Mouse (Mus musculus) hindbrain, postnatal 0 days (tissue): ENCODE results near the gene Nup153. TPM values are rescaled to one million over a fixed set of nuclear protein-coding genes. Genes with fewer than 3 reads are reported as not detected.

Experiments used
- ATAC-seq: fragments of 200-750 bp; cut with Nextera tagmentation; 2 replicates; pipeline ENCODE4 v1.8.0; 2017; ENCODE audit warnings: mild to moderate bottlenecking, moderate TSS enrichment, moderate library complexity
- DNase-seq: peaks from one replicate; pipeline ENCODE4 v3.0.0-alpha.2; 2015; ENCODE audit warnings: low spot score
- H3K27ac ChIP-seq: fragments of 300-500 bp; sonication (generic); 2 replicates; pipeline ENCODE4 v1.5.1; 2014; ENCODE audit warnings: mild to moderate bottlenecking
- H3K27me3 ChIP-seq: fragments of 300-500 bp; sonication (generic); 2 replicates; pipeline ENCODE4 v1.6.1; 2014; ENCODE audit warnings: low read length, mixed read lengths; ENCODE audit not compliant: insufficient read depth
- H3K36me3 ChIP-seq: fragments of 300-500 bp; sonication (generic); 2 replicates; pipeline ENCODE4 v1.6.1; 2014; ENCODE audit warnings: low read length, mixed read lengths; ENCODE audit not compliant: insufficient read depth
- H3K4me1 ChIP-seq: fragments of 300-500 bp; sonication (generic); 2 replicates; pipeline ENCODE4 v1.6.1; 2014; ENCODE audit warnings: antibody characterized with exemption, low read length, mixed read lengths; ENCODE audit not compliant: insufficient read depth
- H3K4me2 ChIP-seq: fragments of 300-500 bp; sonication (generic); 2 replicates; pipeline ENCODE4 v1.6.1; 2014; ENCODE audit warnings: low read depth, mild to moderate bottlenecking, low read length, moderate library complexity, mixed read lengths
- H3K4me3 ChIP-seq: fragments of 300-500 bp; sonication (generic); 2 replicates; pipeline ENCODE4 v1.5.1; 2014; ENCODE audit warnings: low read length
- H3K9ac ChIP-seq: fragments of 300-500 bp; sonication (generic); replicated peaks from 2 replicates; pipeline ENCODE4 v1.6.1; 2014; ENCODE audit warnings: mild to moderate bottlenecking, low read length, moderate library complexity, mixed read lengths
- H3K9me3 ChIP-seq: fragments of 300-500 bp; sonication (generic); 2 replicates; pipeline ENCODE4 v1.6.1; 2016; ENCODE audit warnings: low read length, mixed read lengths
- CTCF ChIP-seq: IDR thresholded peaks from 2 replicates; pipeline ENCODE4 v1.5.1; 2016; ENCODE audit warnings: antibody characterized with exemption, control low read depth, low read depth
- WGBS: fragments of 180-500 bp; shearing (Covaris S2); extraction: QIAGEN DNeasy Blood & Tissue Kit; methylation state at CpG from one replicate; pipeline ENCODE4 v1.1.7; 2014; 5-methylcytosine and 5-hydroxymethylcytosine counted together
- polyA plus RNA-seq: library from polyadenylated mRNA; unstranded; fragments of >200 nt; fragmentation: Nextera tagmentation; extraction: Ambion mirVana; gene quantifications from 2 replicates; pipeline ENCODE4 v1.2.1, GENCODE M21; 2015
- total RNA-seq: library from RNA; depleted of rRNA; stranded (reverse); fragments of >200 nt; gene quantifications from 2 replicates; pipeline ENCODE4 v1.2.3, GENCODE M21; 2014

Gene Nup153
- total and polyA plus RNA-seq, 2 experiments from 2014 or later, result 10.6 to 88.6 TPM

GRCm38 (mm10) chr13:46748138-46748873 lies 20.6 kb upstream of the Nup153 start:
- Histone ChIP-seq H3K27me3 (no peaks in the 10 kb centered on the region), H3K4me3 (no peak overlapping the region), H3K9ac (no peak overlapping the region), H3K4me1 (no peaks in the 10 kb centered on the region), H3K9me3 (no peaks in the 10 kb centered on the region), H3K27ac (no peak overlapping the region), H3K4me2 (no peak overlapping the region), H3K36me3 (peaks cover 22% of the 10 kb centered on the region; the same call in 1 of the 2 replicates)
- TF ChIP-seq CTCF, result no peak
- 89% methylated on average over 5 of the region's 5 CpGs for WGBS
- DNase-seq, result no peak
- no peak for ATAC-seq

- H3K27ac ChIP-seq, result no peak overlapping the region
- no peak for TF ChIP-seq CTCF
- no peaks in the 10 kb centered on the region for H3K9me3 ChIP-seq
- H3K4me3 ChIP-seq, result no peak overlapping the region
- H3K4me2 ChIP-seq, result no peak overlapping the region
- no peak for DNase-seq
- no peaks in the 10 kb centered on the region for H3K36me3 ChIP-seq
- no peak overlapping the region for H3K9ac ChIP-seq
- H3K4me1 ChIP-seq, result no peaks in the 10 kb centered on the region
- no peak for ATAC-seq
- whole genome bisulfite sequencing, result 86% methylated on average over 8 of the region's 8 CpGs
- no peaks in the 10 kb centered on the region for H3K27me3 ChIP-seq
Observed at GRCm38 (mm10) chr13:46743821-46744220, 16.1 kb upstream of the Nup153 start.

- ATAC-seq (no peak), DNase-seq (no peak)
- Histone ChIP-seq H3K27me3 (no peaks in the 10 kb centered on the region), H3K4me3 (no peak overlapping the region), H3K9me3 (no peaks in the 10 kb centered on the region), H3K27ac (no peak overlapping the region), H3K9ac (no peak overlapping the region), H3K36me3 (no peaks in the 10 kb centered on the region), H3K4me2 (no peak overlapping the region), H3K4me1 (no peaks in the 10 kb centered on the region)
- WGBS, result 72% methylated on average over 2 of the region's 2 CpGs
- TF ChIP-seq CTCF, result no peak
Observed at GRCm38 (mm10) chr13:46742367-46742766, 14.6 kb upstream of the Nup153 start.

- peaks cover 7% of the 10 kb centered on the region; the same call in 1 of the 2 replicates for H3K4me1 ChIP-seq
- H3K27ac ChIP-seq, result no peak overlapping the region
- no peak for ATAC-seq
- H3K9ac ChIP-seq, result no peak overlapping the region
- WGBS, result 80% methylated on average over 7 of the region's 7 CpGs
- TF ChIP-seq CTCF, result no peak
- H3K27me3 ChIP-seq, result no peaks in the 10 kb centered on the region
- H3K4me2 ChIP-seq, result no peak overlapping the region
- H3K9me3 ChIP-seq, result no peaks in the 10 kb centered on the region
- no peaks in the 10 kb centered on the region for H3K36me3 ChIP-seq
- no peak for DNase-seq
- no peak overlapping the region for H3K4me3 ChIP-seq
Observed at GRCm38 (mm10) chr13:46739426-46739825, 11.7 kb upstream of the Nup153 start.

GRCm38 (mm10) chr13:46737482-46737881 lies 9.7 kb upstream of the Nup153 start:
- 81% methylated on average over 4 of the region's 4 CpGs for WGBS
- H3K9ac ChIP-seq, result no peak overlapping the region
- no peak overlapping the region for H3K27ac ChIP-seq
- H3K4me2 ChIP-seq, result no peak overlapping the region
- H3K36me3 ChIP-seq, result no peaks in the 10 kb centered on the region
- DNase-seq (no peak), ATAC-seq (no peak)
- no peak for TF ChIP-seq CTCF
- H3K4me1 ChIP-seq, result peaks cover 7% of the 10 kb centered on the region; the same call in 1 of the 2 replicates
- H3K4me3 ChIP-seq, result no peak overlapping the region
- H3K9me3 ChIP-seq, result no peaks in the 10 kb centered on the region
- H3K27me3 ChIP-seq, result no peaks in the 10 kb centered on the region

- Histone ChIP-seq H3K4me3 (peak overlapping the region; percentile 41), H3K36me3 (no peaks in the 10 kb centered on the region), H3K9me3 (no peaks in the 10 kb centered on the region), H3K4me2 (peak overlapping the region; percentile 86), H3K27ac (no peak overlapping the region), H3K9ac (peak overlapping the region; percentile 44), H3K27me3 (no peaks in the 10 kb centered on the region), H3K4me1 (peaks cover 7% of the 10 kb centered on the region; the same call in 1 of the 2 replicates)
- ATAC-seq (no peak), DNase-seq (no peak)
- WGBS, result 3% methylated on average over 12 of the region's 12 CpGs
- TF ChIP-seq CTCF, result no peak
Observed at GRCm38 (mm10) chr13:46736479-46736865, 8.7 kb upstream of the Nup153 start.
